Mouse (Mus musculus) CH12.LX (cell line): ENCODE results near the gene Dchs1.

ENCODE experiments used
- CTCF ChIP-seq, 2 experiments: IDR thresholded peaks in 1 of 2; conservative IDR thresholded peaks in 1 of 2; 2 replicates each; pipeline ENCODE4 v1.5.1; 2011 to 2012; ENCODE audit warnings: low read depth in 2 of 2, low read length in 2 of 2, improper control_type of control experiment in 1 of 2, inconsistent platforms in 1 of 2, mild to moderate bottlenecking in 1 of 2, moderate library complexity in 1 of 2
- ELF1 ChIP-seq: IDR thresholded peaks from 2 replicates; pipeline ENCODE4 v1.6.1; 2014; ENCODE audit warnings: low read depth, mild to moderate bottlenecking, inconsistent platforms, low read length, improper control_type of control experiment
- HCFC1 ChIP-seq: IDR thresholded peaks from 2 replicates; pipeline ENCODE4 v1.6.1; 2012; ENCODE audit warnings: low read depth, mild to moderate bottlenecking, inconsistent platforms, low read length, improper control_type of control experiment
- MEF2A ChIP-seq: IDR thresholded peaks from 2 replicates; pipeline ENCODE4 v1.6.1; 2014; ENCODE audit warnings: low read depth, mild to moderate bottlenecking, inconsistent platforms, low read length, improper control_type of control experiment, borderline replicate concordance
- NELFE ChIP-seq: IDR thresholded peaks from 2 replicates; pipeline ENCODE4 v1.6.1; 2011; ENCODE audit warnings: low read depth, low read length, improper control_type of control experiment
- POLR2A ChIP-seq: IDR thresholded peaks from 2 replicates; pipeline ENCODE4 v1.6.1; 2011; ENCODE audit warnings: low read depth, mild to moderate bottlenecking, improper control_type of control experiment, low read length
- SIN3A ChIP-seq: IDR thresholded peaks from 2 replicates; pipeline ENCODE4 v1.6.1; 2012; ENCODE audit warnings: low read length, improper control_type of control experiment, inconsistent platforms
- USF1 ChIP-seq: IDR thresholded peaks from 2 replicates; pipeline ENCODE4 v1.6.1; 2014; ENCODE audit warnings: low read depth, mild to moderate bottlenecking, inconsistent platforms, low read length, improper control_type of control experiment
- ZMIZ1 ChIP-seq: IDR thresholded peaks from 2 replicates; pipeline ENCODE4 v1.6.1; 2012; ENCODE audit warnings: low read depth, mild to moderate bottlenecking, inconsistent platforms, low read length, improper control_type of control experiment

DNA sequence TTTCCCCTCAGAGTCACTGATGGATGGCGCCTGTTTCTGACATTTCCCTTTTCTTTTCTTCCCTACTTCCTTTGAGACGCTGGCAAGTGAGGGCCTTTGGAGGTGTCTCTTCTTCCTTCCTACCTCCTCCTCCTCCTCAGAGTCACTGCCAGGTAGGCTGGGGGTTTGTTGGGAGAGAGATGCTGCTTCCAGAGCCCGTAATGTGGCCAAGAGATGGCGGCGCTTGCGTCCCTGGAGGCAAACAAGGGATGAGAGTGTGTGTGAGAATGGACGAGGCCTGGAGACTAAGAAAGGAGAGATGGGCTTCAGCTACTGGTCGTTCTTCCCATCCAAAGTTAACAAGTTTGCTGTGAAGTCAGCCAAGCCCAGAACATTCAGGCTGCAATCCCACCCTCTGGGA, 52.6 kb downstream of the Dchs1 start:
- no peak for TF ChIP-seq ELF1
- no peak for TF ChIP-seq CTCF (conservative IDR thresholded peaks at IDR 0.05 in 1 of 2, IDR thresholded peaks at IDR 0.05 in 1 of 2; ENCODE audit: low read depth in 2 of 2, low read length in 2 of 2)
- no peak for TF ChIP-seq ZMIZ1
- TF ChIP-seq SIN3A = no peak
- no peak for TF ChIP-seq USF1
- no peak for TF ChIP-seq POLR2A
- TF ChIP-seq NELFE = no peak
- no peak for TF ChIP-seq HCFC1
- no peak for TF ChIP-seq MEF2A
